Comparison of ENCODE assay signal across 27 mouse cellular contexts in genomic region chr9:109053366-109053765, GRCm38 (mm10). TPM values are rescaled to one million over a fixed set of nuclear protein-coding genes. Genes with fewer than 3 reads are reported as not detected.
A peak's percentile ranks its signal among the peaks of the same experiment; 100 is the strongest.
DNase-seq lines count a peak whose midpoint lies in the region; ATAC-seq and TF ChIP-seq lines count a peak whose summit lies in the region.
"Had no signal": no experiment of that assay in that cellular context is flagged by ENCODE, and none has a peak within 500 bp of the region (broad histone marks: within the 10 kb centered on the region; RNA-seq: fewer than 3 reads in every experiment).

No protein-coding gene starts in this region.

- ATAC-seq in limb, embryonic 14.5 days (ENCODE audit: low FRiP score, low read depth): 0 out of 2 replicates have a peak, but pooled peaks have one; percentile 1
- ATAC-seq: forebrain, embryonic 15.5 days; intestine, embryonic 16.5 days; midbrain, embryonic 15.5 days had no signal

- peaks cover 27% of the 10 kb centered on the region for H3K4me1 ChIP-seq in embryonic facial prominence, embryonic 10.5 days
- H3K4me1 ChIP-seq in limb, embryonic 14.5 days (ENCODE audit: control insufficient read depth, insufficient read depth, low read length): 0 out of 2 replicates have a peak, but pooled peaks cover 3% of the 10 kb centered on the region

- 80% methylated on average over 3 of the region's 3 CpGs for WGBS in embryonic facial prominence, embryonic 10.5 days
- 78% methylated on average over 3 of the region's 3 CpGs for WGBS in limb, embryonic 14.5 days

- no peak overlapping the region for H3K4me2 ChIP-seq in limb, embryonic 14.5 days (replicated peaks; ENCODE audit: low read depth, low read length, severe bottlenecking)
- H3K4me2 ChIP-seq: forebrain, embryonic 15.5 days; heart, embryonic 11.5 days; hindbrain, embryonic 13.5 days; limb, embryonic 15.5 days; liver, embryonic 13.5 days; lung, embryonic 14.5 days; midbrain, embryonic 15.5 days had no signal

- H3K27ac ChIP-seq in embryonic facial prominence, embryonic 10.5 days (replicated peaks): 0 out of 2 replicates have a peak overlapping the region, but pooled peaks have one; percentile 42
- no peak overlapping the region for H3K27ac ChIP-seq in limb, embryonic 14.5 days (replicated peaks; ENCODE audit: low read depth, low read length)
- H3K27ac ChIP-seq: forebrain, embryonic 15.5 days; hindbrain, embryonic 13.5 days; layer of hippocampus, adult 2 months; midbrain, embryonic 15.5 days had no signal

- H3K27me3 ChIP-seq in embryonic facial prominence, embryonic 10.5 days (replicated peaks; ENCODE audit: low read depth, poor library complexity, severe bottlenecking): no peaks in the 10 kb centered on the region
- H3K27me3 ChIP-seq in limb, embryonic 14.5 days (ENCODE audit: control insufficient read depth, insufficient read depth, low read length): no peaks in the 10 kb centered on the region
- H3K27me3 ChIP-seq: forebrain, embryonic 15.5 days; hindbrain, embryonic 13.5 days; limb, embryonic 15.5 days; liver, embryonic 13.5 days; midbrain, embryonic 15.5 days had no signal

- H3K36me3 ChIP-seq in embryonic facial prominence, embryonic 10.5 days (replicated peaks): peaks cover 44% of the 10 kb centered on the region
- peaks cover 51% of the 10 kb centered on the region for H3K36me3 ChIP-seq in limb, embryonic 14.5 days (ENCODE audit: control insufficient read depth, insufficient read depth, low read length)

- H3K9ac ChIP-seq in limb, embryonic 14.5 days (ENCODE audit: low read depth, low read length, severe bottlenecking): no peak overlapping the region
- H3K9ac ChIP-seq: forebrain, embryonic 15.5 days; hindbrain, embryonic 13.5 days; limb, embryonic 15.5 days; liver, embryonic 13.5 days; lung, embryonic 14.5 days; midbrain, embryonic 15.5 days had no signal

- no peak overlapping the region for H3K4me3 ChIP-seq in embryonic facial prominence, embryonic 10.5 days
- H3K4me3 ChIP-seq in limb, embryonic 14.5 days (replicated peaks; ENCODE audit: low read length): no peak overlapping the region
- H3K4me3 ChIP-seq: forebrain, embryonic 10.5 days; forebrain, embryonic 15.5 days; hindbrain, embryonic 13.5 days; layer of hippocampus, adult 2 months; limb, embryonic 15.5 days; liver, embryonic 13.5 days; midbrain, embryonic 15.5 days had no signal

- TF ChIP-seq POLR2A in limb, embryonic 14.5 days (IDR thresholded peaks at IDR 0.05; ENCODE audit: borderline replicate concordance, extremely low read depth, insufficient read depth, insufficient read length): no peak

- H3K9me3 ChIP-seq in embryonic facial prominence, embryonic 10.5 days: no peaks in the 10 kb centered on the region
- no peaks in the 10 kb centered on the region for H3K9me3 ChIP-seq in limb, embryonic 14.5 days (ENCODE audit: control insufficient read depth, low read length)
- H3K9me3 ChIP-seq: forebrain, embryonic 10.5 days; forebrain, embryonic 15.5 days; hindbrain, embryonic 13.5 days; limb, embryonic 15.5 days; liver, embryonic 13.5 days; midbrain, embryonic 15.5 days had no signal

- peak; percentile 18 for DNase-seq in cerebellum, adult 9-11 months
- DNase-seq in cerebellum, postnatal 36 days: no peak
- DNase-seq in testis, postnatal 10 days (ENCODE audit: low spot score): peak; percentile 21
- no peak for DNase-seq in testis, postnatal 14 days (ENCODE audit: low spot score)
- no peak for DNase-seq in embryonic facial prominence, embryonic 10.5 days (ENCODE audit: low spot score)
- DNase-seq in limb, embryonic 14.5 days (ENCODE audit: low spot score): no peak
- DNase-seq in kidney, adult 18-20 months: no peak
- DNase-seq in right cerebral cortex, adult 18-20 months: no peak
- DNase-seq: adrenal gland, adult 2 months; cerebellum, adult 11 months; cerebellum, adult 9-10 months; gastrocnemius, postnatal 25 days; heart, adult 18-20 months; heart, postnatal 4 days; kidney, adult 9 months; kidney, postnatal 25 days; liver, embryonic 13.5 days; lung, embryonic 14.5 days; lung, postnatal 14 days had no signal

RNA-seq across cellular contexts. Expression of gene Trex1, which starts 6.2 kb away (rescaled TPM):
- 8.4 and 10.3 TPM in 2 replicates for polyA plus RNA-seq in embryonic facial prominence, embryonic 10.5 days (2016; fragmentation: Nextera tagmentation; extraction: Ambion mirVana)
- polyA plus RNA-seq in limb, embryonic 14.5 days (2012; rRNA removed): 33.5 and 50.8 TPM in 2 replicates
- 12.5 and 13.7 TPM in 2 replicates for polyA plus RNA-seq in limb, embryonic 14.5 days (2014; fragmentation: Nextera tagmentation; extraction: Ambion mirVana)

RNA-seq across cellular contexts. Expression of gene Shisa5, which starts 15.0 kb away (rescaled TPM):
- 38.4 and 42.0 TPM in 2 replicates for polyA plus RNA-seq in embryonic facial prominence, embryonic 10.5 days (2016; fragmentation: Nextera tagmentation; extraction: Ambion mirVana)
- polyA plus RNA-seq in limb, embryonic 14.5 days (2012; rRNA removed): 150 and 245 TPM in 2 replicates
- polyA plus RNA-seq in limb, embryonic 14.5 days (2014; fragmentation: Nextera tagmentation; extraction: Ambion mirVana): 82.4 and 86.7 TPM in 2 replicates

RNA-seq across cellular contexts. Expression of gene Atrip, which starts 20.6 kb away (rescaled TPM):
- polyA plus RNA-seq in embryonic facial prominence, embryonic 10.5 days (2016; fragmentation: Nextera tagmentation; extraction: Ambion mirVana): 35.9 and 36.7 TPM in 2 replicates
- polyA plus RNA-seq in limb, embryonic 14.5 days (2012; rRNA removed): 30.5 and 40.3 TPM in 2 replicates
- 22.2 and 25.1 TPM in 2 replicates for polyA plus RNA-seq in limb, embryonic 14.5 days (2014; fragmentation: Nextera tagmentation; extraction: Ambion mirVana)

RNA-seq across cellular contexts. Expression of gene Ccdc51, which starts 28.9 kb away (rescaled TPM):
- 11.8 and 13.3 TPM in 2 replicates for polyA plus RNA-seq in embryonic facial prominence, embryonic 10.5 days (2016; fragmentation: Nextera tagmentation; extraction: Ambion mirVana)
- 9.0 and 9.1 TPM in 2 replicates for polyA plus RNA-seq in limb, embryonic 14.5 days (2012; rRNA removed)
- polyA plus RNA-seq in limb, embryonic 14.5 days (2014; fragmentation: Nextera tagmentation; extraction: Ambion mirVana): 13.5 and 15.3 TPM in 2 replicates

RNA-seq across cellular contexts. Expression of gene Tma7, which starts 29.0 kb away (rescaled TPM):
- 784 and 812 TPM in 2 replicates for polyA plus RNA-seq in embryonic facial prominence, embryonic 10.5 days (2016; fragmentation: Nextera tagmentation; extraction: Ambion mirVana)
- polyA plus RNA-seq in limb, embryonic 14.5 days (2012; rRNA removed): 122 and 191 TPM in 2 replicates
- 658 and 664 TPM in 2 replicates for polyA plus RNA-seq in limb, embryonic 14.5 days (2014; fragmentation: Nextera tagmentation; extraction: Ambion mirVana)

Comparison
In these comparisons a context has a peak if more than half of its experiments do, and no peak if none do; other contexts are left out.
1. DNase-seq: peak in cerebellum, adult 9-11 months (single experiment) and testis, postnatal 10 days (single experiment); none in cerebellum, postnatal 36 days (0 of 2), testis, postnatal 14 days (single experiment), embryonic facial prominence, embryonic 10.5 days (single experiment), limb, embryonic 14.5 days (single experiment), kidney, adult 18-20 months (single experiment) and right cerebral cortex, adult 18-20 months (single experiment).